Mouse (Mus musculus) thymus, adult 18-20 months (tissue): ENCODE results near the gene Aox2.

ENCODE experiments used
- DNase-seq, 2 experiments: peaks; one replicate each; pipeline ENCODE4 v3.0.0; 2022; ENCODE audit warnings: mixed read lengths in 2 of 2

The Aox2 gene

DNA sequence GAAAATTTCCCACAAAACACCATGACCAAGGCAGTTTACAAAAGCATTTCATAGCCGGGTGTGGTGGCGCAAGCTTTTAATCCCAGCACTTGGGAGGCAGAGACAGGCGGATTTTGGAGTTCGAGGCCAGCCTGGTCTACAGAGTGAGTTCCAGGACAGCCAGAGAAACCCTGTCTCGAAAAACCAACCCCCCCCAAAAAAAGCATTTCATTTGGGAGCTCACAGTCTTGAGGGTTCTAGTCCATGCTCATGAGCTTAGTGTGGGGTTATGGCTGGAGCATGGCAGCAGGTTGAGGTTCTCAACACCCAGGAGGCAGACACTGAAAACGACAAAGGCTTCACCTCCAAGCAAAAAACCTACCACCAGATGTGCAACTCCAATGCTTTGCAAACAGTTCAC is 130.0 kb downstream of the Aox2 start:
- no peak for DNase-seq

DNA sequence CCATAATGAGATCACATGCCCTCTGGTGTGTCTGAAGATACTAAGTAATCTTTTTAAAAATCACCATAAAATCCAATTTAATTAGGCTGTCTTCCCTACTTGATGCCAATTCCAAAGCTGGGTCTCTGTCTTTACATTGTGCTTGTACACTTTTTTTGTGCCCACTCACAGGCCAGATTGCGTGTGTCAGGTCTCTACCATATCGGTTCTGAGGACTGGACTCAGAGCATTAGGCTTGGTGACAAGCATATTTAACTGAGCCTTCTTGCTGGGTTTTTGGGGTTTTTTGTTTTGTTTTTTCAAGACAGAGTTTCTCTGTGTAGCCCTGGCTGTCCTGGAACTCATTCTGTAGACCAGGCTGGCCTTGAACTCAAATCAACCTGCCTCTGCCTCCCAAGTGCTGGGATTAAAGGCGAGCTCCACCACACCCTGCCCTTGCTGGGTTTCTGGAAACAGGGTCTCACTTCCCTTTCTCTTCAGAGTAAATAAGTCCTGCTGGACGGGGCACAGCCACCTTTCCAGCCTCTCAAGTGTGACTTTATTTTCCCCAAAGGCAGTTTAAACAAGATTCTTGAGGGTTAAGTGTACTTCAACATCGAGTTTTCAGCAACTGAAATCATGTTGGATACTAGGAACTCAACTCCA is 131.5 kb downstream of the Aox2 start:
- DNase-seq, result no peak

DNA sequence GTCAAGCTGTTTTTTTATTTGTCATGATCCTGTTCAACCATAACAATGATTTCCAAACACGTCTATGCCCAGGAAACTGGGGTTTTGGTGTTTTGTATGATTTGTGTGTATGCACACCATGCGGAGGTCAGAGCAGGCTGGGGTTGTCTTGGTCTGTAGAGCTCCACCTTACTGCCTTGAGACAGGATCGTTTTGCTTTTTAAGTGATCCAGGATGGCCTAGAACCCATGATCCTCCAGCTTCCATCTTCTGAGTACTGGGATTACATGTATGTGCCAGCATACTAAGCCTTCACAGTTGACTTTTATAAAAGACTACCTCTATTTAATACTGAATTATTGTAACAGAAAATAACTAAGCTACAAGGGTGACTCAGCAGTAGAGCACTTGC is 132.1 kb downstream of the Aox2 start:
- DNase-seq, result no peak

- DNase-seq, result no peak
Observed at GRCm38 (mm10) chr1:58410776-58411175, 132.7 kb downstream of the Aox2 start.

- no peak for DNase-seq
Observed at GRCm38 (mm10) chr1:58415442-58415841, 137.3 kb downstream of the Aox2 start.

DNA sequence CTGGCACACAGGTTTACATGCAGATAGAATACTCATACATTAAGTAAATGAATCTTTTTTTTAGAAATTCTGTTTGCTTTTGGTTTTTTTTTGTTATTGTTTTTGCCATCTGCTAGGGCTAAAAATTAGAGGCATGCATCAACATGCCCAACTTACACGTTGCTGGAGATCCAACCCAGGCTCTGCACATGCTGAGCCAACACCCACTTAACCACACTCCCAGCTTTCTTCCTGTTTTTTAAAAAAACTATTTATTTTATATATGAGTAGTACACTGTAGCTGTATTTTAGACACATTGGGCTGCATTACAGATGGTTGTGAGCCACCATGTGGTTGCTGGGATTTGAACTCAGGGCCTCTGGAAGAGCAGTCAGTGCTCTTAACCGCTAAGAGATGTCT is 137.9 kb downstream of the Aox2 start:
- DNase-seq, result no peak

- DNase-seq, result no peak
Observed at GRCm38 (mm10) chr1:58420032-58420431, 141.9 kb downstream of the Aox2 start.

GRCm38 (mm10) chr1:58420961-58421360 is 142.8 kb downstream of the Aox2 start:
- no peak for DNase-seq

DNA sequence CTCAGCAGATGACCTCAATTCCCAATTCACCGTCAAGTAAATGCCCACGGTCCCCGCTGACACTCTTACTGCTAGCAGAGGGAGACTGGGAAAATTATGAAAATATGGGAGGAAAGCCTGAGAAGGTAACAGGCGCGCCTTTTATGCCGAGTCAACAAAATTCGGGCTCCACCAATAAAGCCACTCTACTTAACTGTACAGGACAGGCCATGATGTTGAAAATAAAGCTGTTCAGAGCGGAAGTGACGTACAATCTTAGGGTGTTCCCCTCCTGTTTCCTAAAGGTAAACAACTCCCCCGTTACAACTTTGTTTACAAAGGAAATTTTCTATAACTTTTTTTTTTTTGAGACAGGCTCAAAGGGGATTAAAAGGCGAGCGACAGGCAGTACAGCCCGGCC is 144.8 kb downstream of the Aox2 start:
- peak in 1 of 2 experiments; percentile 35 for DNase-seq

DNA sequence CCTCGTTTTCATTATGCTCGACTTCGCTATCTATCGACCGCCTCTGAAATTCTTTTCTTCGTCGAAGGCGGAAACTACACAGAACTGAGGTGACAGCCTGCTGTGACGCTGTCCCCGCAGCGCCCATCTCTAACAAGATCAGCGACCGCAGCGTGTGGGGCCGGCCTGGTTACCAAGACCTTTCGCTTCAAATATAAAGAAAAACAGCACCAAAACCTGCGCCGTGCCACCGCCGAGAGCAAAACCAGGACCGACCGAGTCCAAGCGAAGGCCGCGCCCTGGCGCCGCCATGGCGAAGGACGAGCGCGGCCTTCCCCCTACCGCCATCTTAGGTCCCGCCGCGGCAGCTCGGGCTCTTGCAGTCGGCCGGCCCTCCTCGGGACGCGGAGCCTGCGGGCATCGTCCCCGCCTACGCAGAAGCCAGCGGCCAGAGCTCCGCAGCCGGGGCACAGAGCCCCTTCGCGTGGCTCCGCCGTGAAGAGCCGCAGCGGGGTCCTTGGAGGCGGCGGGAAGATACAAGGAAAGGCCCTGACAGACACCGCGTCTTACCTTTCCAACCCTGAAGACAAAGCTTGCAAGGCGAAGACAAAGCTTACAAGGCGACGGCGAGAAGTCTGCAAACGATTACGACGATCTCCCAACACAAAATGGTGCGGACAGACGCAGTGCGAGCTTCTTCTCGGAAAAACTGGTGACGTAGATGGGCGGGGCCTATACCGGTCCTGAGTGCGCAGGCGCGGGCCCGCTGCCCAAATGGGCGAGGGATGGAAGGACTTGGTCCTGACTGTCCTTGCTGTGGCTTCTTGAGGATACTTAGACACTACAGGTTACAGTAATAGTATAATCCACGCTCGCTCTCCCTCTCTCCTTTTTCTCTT is 145.5 kb downstream of the Aox2 start, which contains the start of gene Clk1:
Gene Clk1 (minus strand): TSS at position 696 of the 878 bp plus-strand sequence.
- peak; percentile 87 to 91 for DNase-seq

DNA sequence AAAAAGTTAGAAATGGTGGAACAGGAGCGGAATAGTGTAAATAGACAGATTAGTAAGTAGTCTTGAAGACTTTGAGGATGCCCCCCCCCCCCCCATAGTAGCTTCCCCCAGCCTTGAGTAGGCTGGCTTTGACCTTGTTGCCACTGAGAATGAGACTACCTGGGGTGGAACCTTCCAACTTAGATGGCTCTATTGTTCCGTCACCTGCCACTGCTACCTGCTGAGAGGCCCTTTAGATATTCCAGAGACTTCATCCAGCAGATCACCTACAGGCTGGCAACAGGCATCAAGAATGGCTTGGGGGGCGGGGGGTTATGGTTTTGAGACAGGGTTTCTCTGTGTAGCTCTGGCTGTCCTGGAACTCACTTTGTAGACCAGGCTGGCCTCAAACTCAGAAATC is 146.4 kb downstream of the Aox2 start:
- DNase-seq, result no peak
